Mouse (Mus musculus): ENCODE data around the gene Hao1. TPM values are rescaled to one million over a fixed set of nuclear protein-coding genes. Genes with fewer than 3 reads are reported as not detected.

Hao1 gene
- polyA plus RNA-seq, 1 experiment from 2014 or later = not detected

DNA sequence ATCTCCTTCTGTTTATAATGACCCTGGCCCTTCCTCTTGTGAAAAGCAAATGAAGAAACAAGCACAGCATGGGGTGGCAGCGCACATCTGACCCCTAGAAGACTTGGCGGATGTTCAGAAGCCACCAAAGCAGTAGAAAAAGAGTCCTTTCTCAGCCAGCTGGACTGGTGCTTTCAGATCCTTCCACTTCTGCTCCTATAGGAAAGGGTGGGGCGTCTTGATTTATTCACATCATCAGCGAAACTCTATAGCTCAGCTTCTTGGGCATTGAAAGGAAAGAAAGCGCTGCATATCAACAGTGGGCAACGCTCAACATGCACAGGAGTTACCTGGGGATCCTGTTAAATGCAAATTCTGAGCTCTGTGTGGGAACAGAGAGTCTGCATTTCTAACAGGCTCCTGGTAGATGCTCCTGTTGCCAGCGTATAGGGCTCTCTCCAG lies 98.1 kb downstream of the Hao1 start:
- H3K9me3 ChIP-seq = no peaks in the 10 kb centered on the region
- no peak for ATAC-seq (ENCODE audit: low read depth)
- no peaks in the 10 kb centered on the region for H3K27me3 ChIP-seq
- no peak overlapping the region for H3K27ac ChIP-seq (replicated peaks)
- H3K4me3 ChIP-seq = no peak overlapping the region
- H3K4me2 ChIP-seq = peak overlapping the region; percentile 37
- 16% methylated on average over 7 of the region's 7 CpGs for whole genome bisulfite sequencing
- H3K4me1 ChIP-seq (replicated peaks) = peaks cover 6% of the 10 kb centered on the region; the same call in 1 of the 2 replicates
- H3K9ac ChIP-seq = no peak overlapping the region
- no peaks in the 10 kb centered on the region for H3K36me3 ChIP-seq

DNA sequence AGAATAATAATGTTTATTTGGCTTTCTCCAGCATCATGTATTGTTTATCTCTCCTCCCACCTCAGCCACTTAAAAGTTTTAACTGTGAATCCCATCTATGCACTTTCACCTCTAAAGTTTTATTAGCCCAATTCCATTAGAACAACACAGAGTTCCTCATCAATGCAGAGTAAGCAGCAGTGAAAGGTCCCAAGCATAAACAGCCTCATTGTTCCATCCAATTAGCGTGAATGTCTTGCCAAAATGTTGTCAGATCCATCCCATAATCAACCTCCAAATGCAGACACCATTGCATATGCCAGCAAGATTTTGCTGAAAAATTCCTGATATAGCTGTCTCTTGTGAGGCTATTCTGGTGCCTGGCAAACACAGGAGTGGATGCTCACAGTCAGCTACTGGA lies 101.4 kb downstream of the Hao1 start:
- peaks cover 6% of the 10 kb centered on the region; the same call in 1 of the 2 replicates for H3K4me1 ChIP-seq (replicated peaks)
- no peaks in the 10 kb centered on the region for H3K36me3 ChIP-seq
- H3K9me3 ChIP-seq = no peaks in the 10 kb centered on the region
- no peak overlapping the region for H3K27ac ChIP-seq (replicated peaks)
- 86% methylated on average over 1 of the region's 1 CpGs for WGBS
- H3K9ac ChIP-seq = no peak overlapping the region
- no peak for ATAC-seq (ENCODE audit: low read depth)
- no peak overlapping the region for H3K4me2 ChIP-seq
- no peaks in the 10 kb centered on the region for H3K27me3 ChIP-seq
- H3K4me3 ChIP-seq = no peak overlapping the region

DNA sequence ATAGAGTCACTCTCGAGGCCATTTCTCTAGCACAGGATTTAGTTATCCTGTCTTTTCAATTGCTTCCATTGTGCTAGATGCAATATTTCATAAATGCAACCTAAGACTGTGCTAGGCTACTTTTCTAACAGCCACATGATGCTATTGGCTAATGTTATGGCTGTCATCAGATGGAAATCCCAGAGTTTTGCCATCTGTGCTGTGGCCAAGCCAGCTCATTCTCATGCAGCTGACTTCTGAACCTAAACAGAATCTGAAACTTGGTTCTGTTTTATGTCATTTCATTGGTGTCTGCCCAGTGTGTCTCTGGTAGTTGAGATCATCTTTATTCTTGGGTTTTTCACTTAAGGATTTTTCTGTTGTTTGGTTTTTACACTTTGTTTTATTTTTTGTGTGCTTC lies 103.2 kb downstream of the Hao1 start:
- Histone ChIP-seq H3K27me3 (no peaks in the 10 kb centered on the region), H3K4me2 (no peak overlapping the region), H3K9me3 (no peaks in the 10 kb centered on the region), H3K4me3 (no peak overlapping the region), H3K4me1 (replicated peaks) (peaks cover 2% of the 10 kb centered on the region; the same call in 1 of the 2 replicates), H3K36me3 (no peaks in the 10 kb centered on the region), H3K27ac (replicated peaks) (no peak overlapping the region), H3K9ac (no peak overlapping the region)
- no peak for ATAC-seq (ENCODE audit: low read depth)
- 70% methylated on average over 1 of the region's 1 CpGs for WGBS

Other genes with a start within 250 kb of the Hao1 start
- gene Tmx4, start 89.8 kb upstream of the Hao1 start, polyA plus RNA-seq (2015; fragmentation: Nextera tagmentation; extraction: Ambion mirVana) = 65.2 and 75.7 TPM in 2 replicates
- 55.0 and 56.5 TPM in 2 replicates for gene Plcb1, start 231.7 kb upstream of the Hao1 start, polyA plus RNA-seq (2015; fragmentation: Nextera tagmentation; extraction: Ambion mirVana)